Mouse (Mus musculus): ENCODE measurements around the gene Tbc1d7. TPM values are rescaled to one million over a fixed set of nuclear protein-coding genes. Genes with fewer than 3 reads are reported as not detected.

The Tbc1d7 gene
- polyA plus RNA-seq, 2 experiments from 2014 or later: 9.8 to 16.0 TPM

DNA sequence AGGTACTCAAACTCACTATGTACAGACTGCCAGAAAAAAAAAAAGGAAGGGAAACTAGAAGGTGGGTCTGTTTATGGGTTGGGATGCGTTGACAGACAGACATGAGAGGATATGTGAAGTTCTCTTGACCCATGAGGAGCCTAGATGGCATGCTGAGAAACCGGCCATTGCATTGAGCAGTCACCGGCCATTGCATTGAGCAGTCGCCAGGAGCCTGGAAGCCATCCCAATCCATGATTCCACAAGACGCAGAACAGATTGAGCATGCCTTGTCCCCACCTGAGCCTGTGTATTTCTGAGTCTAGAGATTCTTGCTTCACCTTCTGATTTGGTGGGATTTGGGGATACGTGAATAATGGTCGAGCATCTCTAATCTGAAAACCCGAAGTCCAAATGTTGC is 22.6 kb upstream of the Tbc1d7 start:
- ATAC-seq: no peak

- no peak for ATAC-seq
These were observed 22.0 kb upstream of the Tbc1d7 start for GRCm38 (mm10) chr13:43193266-43193665.

GRCm38 (mm10) chr13:43191741-43192192 is 20.5 kb upstream of the Tbc1d7 start:
- ATAC-seq: peak; percentile 74

DNA sequence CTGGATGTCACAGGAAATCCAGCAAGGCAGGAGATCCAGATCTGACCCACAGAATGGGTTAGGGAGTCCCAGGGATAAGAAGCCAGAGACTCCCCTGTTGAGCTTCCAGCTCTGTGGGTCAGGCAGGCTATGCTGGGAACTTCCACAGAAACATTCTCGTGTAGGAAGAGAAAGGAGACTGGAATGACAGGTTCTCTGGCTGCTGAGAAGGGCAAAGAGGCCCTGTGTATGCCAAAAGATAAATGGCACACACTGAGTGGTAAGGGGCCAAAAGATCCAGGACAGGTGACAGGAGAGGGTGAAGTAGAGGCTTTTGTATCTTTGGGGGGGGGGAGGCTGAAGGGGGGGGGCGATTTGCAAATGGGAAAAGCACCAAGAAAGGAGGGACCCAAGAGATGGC is 20.0 kb upstream of the Tbc1d7 start:
- no peak for ATAC-seq

- ATAC-seq: no peak
These were observed 16.4 kb upstream of the Tbc1d7 start for GRCm38 (mm10) chr13:43187736-43188135.

DNA sequence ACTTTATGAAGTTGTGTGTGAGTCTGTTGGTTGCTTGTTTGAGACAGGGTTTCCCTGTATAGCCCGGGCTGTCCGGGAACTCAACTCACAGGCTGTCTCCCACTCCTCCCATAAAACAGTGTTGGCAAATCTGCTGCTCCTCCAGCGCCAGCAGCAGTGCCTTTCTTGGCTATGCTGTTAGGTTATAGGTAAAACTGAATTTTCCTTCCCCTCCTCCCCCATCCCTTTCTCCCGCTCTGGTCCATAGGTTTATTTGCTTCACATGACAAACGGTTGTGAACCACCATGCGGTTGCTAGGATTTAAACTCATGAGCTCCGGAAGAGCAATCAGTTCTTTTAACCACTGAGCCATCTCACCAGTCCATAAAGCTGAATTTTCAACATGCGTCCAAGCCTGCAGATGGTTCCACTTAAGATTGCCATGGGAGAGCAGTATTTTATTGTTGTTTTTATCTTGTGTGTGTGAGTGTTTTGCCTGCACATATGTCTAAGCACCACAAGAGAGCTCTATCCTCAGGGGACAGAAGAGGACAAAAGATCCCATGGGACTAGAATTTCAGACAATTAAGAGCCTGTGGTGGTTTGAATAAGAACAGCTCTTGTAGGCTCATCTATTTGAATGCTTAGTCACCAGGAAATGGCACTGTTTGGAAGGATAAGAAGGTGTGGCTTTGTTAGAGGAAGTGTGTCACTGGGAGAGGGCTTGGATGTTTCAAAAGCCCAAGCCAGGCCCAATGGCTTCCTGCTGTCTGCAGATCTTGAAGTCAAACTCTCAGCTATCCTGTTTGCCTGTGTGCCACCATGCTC is 12.2 kb upstream of the Tbc1d7 start:
- no peak for ATAC-seq

DNA sequence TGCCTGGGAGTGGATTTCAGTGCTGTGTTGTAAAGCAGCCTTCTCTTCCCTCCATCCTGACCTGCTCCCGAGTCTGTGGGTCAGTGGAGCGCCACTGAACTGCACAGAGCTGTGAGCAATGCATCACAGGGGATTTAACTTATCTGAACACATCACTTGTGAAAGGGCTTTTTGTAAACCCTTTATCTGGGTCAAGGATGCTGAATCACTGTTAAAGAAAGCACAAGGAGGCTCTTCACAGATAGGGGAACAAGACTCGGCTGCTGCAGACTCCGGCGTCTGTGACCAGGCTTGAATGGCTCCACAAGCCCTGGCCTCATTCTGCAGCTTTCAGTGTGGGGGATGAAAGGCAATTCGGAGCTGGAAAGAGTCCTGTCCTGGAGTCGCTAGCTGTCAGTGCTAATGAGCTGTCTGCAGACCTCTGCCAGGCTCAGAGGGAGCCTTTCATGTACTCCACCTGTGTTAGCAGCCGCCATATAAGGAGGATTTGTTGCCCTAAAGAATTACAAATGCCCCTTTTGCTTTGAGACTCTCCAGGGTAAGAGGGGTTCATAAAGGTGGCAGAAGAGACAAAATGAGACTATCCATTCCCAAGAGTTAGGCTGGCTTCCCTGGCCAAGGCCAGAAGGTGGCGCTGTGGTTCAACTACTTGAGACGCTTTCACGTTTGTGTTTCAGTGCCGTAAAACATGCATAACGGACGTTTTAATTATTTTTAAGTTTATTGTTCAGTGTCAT is 11.3 kb upstream of the Tbc1d7 start:
- peak; percentile 85 for ATAC-seq

DNA sequence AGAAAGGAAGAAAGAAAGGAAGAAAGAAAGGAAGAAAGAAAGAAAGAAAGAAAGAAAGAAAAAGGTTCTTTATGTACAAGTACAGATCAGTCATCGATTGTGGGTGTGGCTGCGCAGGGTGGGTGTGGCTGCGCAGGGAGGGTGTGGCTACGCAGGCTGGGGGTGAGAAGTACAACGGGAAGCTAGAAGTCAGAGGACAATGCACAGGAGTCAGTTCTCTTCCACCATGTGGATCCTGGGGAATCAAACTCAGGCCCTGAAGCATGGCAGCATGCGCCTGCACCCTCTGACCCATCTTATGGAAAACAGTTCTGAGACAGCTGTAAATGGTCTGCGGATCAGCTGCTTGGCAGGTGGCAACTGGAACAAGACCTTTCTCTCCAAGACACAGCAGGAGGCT is 9.8 kb upstream of the Tbc1d7 start:
- ATAC-seq: no peak

- ATAC-seq: peak; percentile 85
These were observed 6.0 kb upstream of the Tbc1d7 start for GRCm38 (mm10) chr13:43177317-43177716.

DNA sequence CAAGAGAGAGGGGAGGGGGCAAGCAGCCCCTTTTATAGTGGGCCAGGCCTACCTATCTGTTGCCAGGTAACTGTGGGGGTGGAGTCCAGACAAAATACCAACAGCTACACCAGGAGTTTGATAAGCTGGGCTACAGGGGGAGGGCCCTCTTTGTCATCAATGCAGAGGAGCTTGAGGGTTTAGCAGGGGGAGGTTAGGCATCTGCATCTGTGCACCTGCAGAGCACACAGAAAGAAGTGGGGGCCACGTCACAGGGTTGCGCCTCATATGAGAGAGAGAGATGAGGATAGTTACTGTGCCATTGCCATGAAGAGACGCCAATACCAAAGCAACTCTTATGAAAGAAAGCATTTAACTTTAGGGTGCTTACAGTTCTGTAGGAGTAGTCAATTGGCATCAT is 5.4 kb upstream of the Tbc1d7 start:
- peak; percentile 20 for ATAC-seq

DNA sequence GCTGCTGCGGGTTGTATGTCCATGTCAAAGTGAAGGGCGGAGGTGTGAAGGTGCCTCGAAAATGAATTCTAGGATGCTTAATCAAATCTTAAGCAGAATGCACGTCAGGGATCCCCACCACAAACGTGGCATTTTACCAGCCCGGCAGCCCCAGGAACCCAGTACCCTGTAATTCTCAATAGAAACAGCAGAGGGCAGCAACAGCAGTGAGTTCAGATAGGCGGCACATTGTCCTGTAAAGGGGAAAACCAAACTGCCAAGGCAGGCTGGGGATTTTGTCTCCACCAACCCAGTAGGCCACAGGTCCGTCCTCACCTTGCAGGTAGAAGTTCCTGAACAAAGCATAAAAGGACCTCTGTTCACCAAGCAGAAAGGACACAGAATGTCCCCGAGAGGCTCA is 2.0 kb upstream of the Tbc1d7 start:
- peak; percentile 26 for ATAC-seq

DNA sequence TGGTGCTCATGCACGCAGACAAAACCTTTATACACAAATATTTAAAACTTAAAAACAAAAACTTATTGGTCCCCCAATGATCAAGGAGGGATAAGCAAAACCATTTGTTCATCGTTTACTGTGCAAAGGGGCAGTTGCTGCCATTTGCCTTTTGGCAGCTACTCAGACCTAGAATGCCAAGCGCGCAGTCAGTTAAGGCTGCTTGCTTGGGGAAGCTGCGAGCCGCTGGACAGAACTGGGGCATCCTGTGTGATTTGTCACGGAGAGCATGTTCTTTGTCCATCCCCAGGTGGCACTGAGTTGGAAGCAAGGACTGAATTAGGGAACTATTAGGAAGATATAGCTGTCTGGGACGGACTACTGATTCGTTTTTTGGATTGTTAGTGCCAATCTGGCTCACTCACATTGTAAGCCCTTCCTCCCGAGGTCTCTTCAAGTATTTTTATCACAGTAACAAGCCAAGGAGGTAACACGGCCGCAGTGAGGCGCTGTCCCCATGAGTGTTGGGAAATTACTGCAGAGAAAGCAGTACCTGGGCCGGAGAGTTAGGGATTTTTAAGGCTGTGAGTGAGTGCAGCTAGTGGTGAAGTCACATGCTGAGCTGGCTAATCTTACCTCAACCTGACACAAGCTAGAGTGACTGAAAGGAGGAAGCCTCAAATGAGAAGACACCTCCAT is 874 bp upstream of the Tbc1d7 start:
- ATAC-seq: no peak

GRCm38 (mm10) chr13:43167721-43168120 is 3.6 kb downstream of the Tbc1d7 start:
- ATAC-seq: no peak

DNA sequence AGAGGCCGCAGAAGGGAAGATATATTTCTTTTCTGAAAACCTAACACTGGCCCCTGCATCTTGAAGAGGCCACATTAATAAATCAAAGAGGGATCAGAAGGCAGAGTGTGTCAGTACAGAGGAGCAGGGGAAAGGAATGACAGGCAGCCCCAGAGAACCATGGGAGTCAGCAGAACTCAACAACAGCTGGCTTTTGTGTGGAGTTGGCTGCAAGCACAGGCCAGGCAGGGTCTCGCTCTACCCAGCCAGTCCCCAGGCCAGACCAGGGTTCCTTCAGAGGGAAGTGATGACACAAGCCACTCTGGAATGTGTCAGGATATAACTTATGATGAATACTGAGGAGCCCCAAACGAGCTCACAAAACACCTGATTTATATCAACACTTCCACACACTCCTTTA is 11.9 kb downstream of the Tbc1d7 start:
- ATAC-seq: no peak

- no peak for ATAC-seq
These were observed 13.0 kb downstream of the Tbc1d7 start for GRCm38 (mm10) chr13:43158281-43158680.

GRCm38 (mm10) chr13:43157370-43157769 is 13.9 kb downstream of the Tbc1d7 start:
- ATAC-seq: no peak

GRCm38 (mm10) chr13:43152005-43152520 is 19.2 kb downstream of the Tbc1d7 start:
- no peak for ATAC-seq

- no peak for ATAC-seq
These were observed 21.6 kb downstream of the Tbc1d7 start for GRCm38 (mm10) chr13:43149661-43150060.

- ATAC-seq: no peak
These were observed 22.6 kb downstream of the Tbc1d7 start for GRCm38 (mm10) chr13:43148692-43149091.

DNA sequence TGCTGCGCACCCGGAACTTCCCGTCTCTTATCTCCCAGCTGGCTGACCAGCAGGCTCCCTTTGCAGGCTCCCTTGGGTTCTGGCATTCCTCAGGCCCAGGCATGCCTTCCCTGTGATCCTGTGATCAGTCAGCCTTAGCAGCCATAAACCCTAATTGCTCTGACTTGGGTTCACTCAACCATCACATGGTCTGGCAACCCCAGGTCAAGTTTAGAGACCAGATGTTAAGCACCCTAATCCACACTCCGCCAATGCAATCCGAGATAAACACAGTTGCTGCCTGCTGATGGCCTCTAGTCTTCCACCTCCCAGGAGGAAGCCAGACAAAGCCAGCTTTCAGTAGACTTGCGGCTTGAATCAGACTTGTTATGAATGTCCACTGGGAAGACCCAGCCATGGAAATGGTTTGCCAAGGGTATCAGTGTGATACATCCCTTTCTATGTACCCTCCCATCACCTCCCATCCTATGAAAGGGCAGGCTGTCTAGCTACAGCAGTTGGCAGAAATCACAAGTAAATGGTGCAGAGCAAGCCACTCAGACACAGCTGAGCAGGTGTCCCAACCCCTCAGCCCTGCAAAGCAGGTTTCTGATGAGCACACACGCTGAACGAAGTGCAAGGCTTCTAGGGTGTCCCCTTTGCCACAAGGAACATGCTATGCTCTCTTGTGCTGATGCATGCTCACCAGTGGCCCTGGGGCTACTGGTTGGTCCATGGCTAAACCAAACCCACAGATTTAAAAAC is 24.6 kb downstream of the Tbc1d7 start:
- ATAC-seq: no peak

- ATAC-seq: no peak
These were observed 26.4 kb downstream of the Tbc1d7 start for GRCm38 (mm10) chr13:43144720-43145418.

DNA sequence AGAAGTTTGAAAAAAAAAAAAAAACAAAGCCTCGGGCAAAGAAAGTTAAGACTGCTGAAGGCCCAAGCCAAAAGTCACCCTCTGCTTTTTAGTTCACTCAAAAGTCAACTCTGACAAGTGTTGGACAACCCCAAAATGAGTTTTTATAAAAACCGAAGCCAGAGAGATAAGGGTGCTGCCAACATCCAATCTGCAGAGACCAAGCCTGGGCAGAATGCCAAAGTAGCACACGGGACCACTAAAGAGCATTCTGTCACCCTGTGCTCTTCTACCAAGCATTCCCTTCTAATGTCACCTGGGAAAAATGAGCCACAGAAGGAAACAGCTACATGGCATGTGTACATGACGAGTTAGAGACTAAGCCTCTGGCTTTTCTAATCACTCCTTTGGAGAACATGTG is 36.8 kb downstream of the Tbc1d7 start:
- no peak for ATAC-seq

Measured in CD4-positive, CD25-positive, alpha-beta regulatory T cell, adult 4 months (primary cell).